Mouse (Mus musculus) thymus, adult 2 months (tissue): ENCODE measurements at regions not wholly inside any gene's neighbourhood (a gene's known extent, or its start where the extent isn't known, plus 50 kb on each side); places are given as distances from the start of the nearest gene placed in this dataset.

Experiments
- DNase-seq: peaks from one replicate; pipeline ENCODE4 v3.0.0; 2021
- H3K27ac ChIP-seq: fragments of 200-500 bp; 2 replicates; pipeline ENCODE4 v1.5.1; 2012; ENCODE audit warnings: low read length, control low read depth; ENCODE audit not compliant: control insufficient read depth, insufficient read depth
- H3K27me3 ChIP-seq: fragments of 200-500 bp; 2 replicates; pipeline ENCODE4 v1.6.1; 2012; ENCODE audit warnings: mild to moderate bottlenecking, low read length, moderate library complexity, mixed read lengths; ENCODE audit not compliant: control insufficient read depth, insufficient read depth
- H3K36me3 ChIP-seq: fragments of 200-500 bp; 2 replicates; pipeline ENCODE4 v1.6.1; 2012; ENCODE audit warnings: mild to moderate bottlenecking, low read length, moderate library complexity; ENCODE audit not compliant: control insufficient read depth, insufficient read depth
- H3K4me1 ChIP-seq: fragments of 200-500 bp; replicated peaks from 2 replicates; pipeline ENCODE4 v1.6.1; 2012; ENCODE audit warnings: low read length; ENCODE audit not compliant: control insufficient read depth, insufficient read depth
- H3K4me3 ChIP-seq: fragments of 200-500 bp; 2 replicates; pipeline ENCODE4 v1.5.1; 2012; ENCODE audit warnings: mild to moderate bottlenecking, low read length, control low read depth, moderate library complexity; ENCODE audit not compliant: control insufficient read depth, insufficient read depth
- CTCF ChIP-seq: fragments of 200-500 bp; IDR thresholded peaks from 2 replicates; pipeline ENCODE4 v1.5.1; 2012; ENCODE audit warnings: mild to moderate bottlenecking, control low read depth, low read length, moderate library complexity, borderline replicate concordance; ENCODE audit not compliant: control insufficient read depth, poor library complexity, insufficient read depth; ENCODE audit errors: extremely low read depth
- POLR2A ChIP-seq: fragments of 200-500 bp; IDR thresholded peaks from 2 replicates; pipeline ENCODE4 v1.6.1; 2012; ENCODE audit warnings: mild to moderate bottlenecking, low read length, control low read depth, moderate library complexity; ENCODE audit not compliant: control insufficient read depth, poor library complexity, insufficient read depth; ENCODE audit errors: extremely low read depth
- WGBS: fragments of 180-500 bp; shearing (Covaris S2); methylation state at CpG from one replicate; pipeline ENCODE4 v1.1.7; 2018; 5-methylcytosine and 5-hydroxymethylcytosine counted together

DNA sequence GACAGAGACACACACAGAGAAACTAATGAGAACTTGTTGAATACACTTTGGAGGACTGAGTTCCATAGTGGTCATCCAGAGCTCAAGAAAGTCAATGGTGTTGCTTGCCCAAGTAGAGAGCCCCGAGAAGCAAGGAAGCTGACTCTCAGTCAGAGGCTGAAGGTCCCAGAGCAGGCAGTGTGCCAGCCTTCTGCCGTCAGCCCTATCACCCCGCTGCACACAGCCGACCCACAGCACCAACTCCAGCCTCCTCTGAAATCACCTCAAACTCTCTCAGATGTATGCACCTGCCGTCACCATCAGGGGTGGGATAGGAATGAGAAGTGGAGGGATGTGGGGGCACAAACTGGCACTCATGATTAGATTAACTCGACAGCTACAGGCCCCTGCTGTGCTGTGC is 257.9 kb upstream of the Far2 start:
- no peak overlapping the region for H3K4me3 ChIP-seq
- WGBS, result 67% methylated on average over 6 of the region's 6 CpGs
- no peaks in the 10 kb centered on the region for H3K36me3 ChIP-seq
- no peak for DNase-seq
- no peak overlapping the region for H3K27ac ChIP-seq
- TF ChIP-seq POLR2A (no peak), CTCF (no peak)
- H3K27me3 ChIP-seq, result no peaks in the 10 kb centered on the region
- no peaks in the 10 kb centered on the region for H3K4me1 ChIP-seq

DNA sequence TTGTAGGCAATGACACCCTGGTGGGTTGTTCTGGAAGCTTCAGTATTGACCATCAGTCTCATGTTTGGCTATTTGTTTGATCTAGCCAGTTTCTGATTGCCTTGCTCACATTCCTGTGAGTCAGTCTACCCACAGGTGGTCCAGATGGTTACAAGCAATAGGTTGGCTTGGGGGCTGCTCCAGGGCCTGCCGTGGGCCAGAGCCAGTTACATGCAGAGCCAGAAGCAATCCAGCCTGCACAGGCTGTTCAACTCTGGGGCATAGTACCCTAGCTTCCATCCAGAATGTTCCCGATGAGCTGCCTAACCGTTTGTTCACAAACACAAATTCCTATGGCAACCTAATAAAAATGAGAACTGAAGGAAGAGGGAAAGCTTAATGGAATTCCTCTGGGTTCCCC is 253.2 kb upstream of the Far2 start:
- DNase-seq, result no peak
- Histone ChIP-seq H3K27me3 (no peaks in the 10 kb centered on the region), H3K36me3 (no peaks in the 10 kb centered on the region), H3K4me1 (no peaks in the 10 kb centered on the region), H3K27ac (no peak overlapping the region), H3K4me3 (no peak overlapping the region)
- no peak for TF ChIP-seq POLR2A
- WGBS, result 88% methylated on average over 3 of the region's 3 CpGs

DNA sequence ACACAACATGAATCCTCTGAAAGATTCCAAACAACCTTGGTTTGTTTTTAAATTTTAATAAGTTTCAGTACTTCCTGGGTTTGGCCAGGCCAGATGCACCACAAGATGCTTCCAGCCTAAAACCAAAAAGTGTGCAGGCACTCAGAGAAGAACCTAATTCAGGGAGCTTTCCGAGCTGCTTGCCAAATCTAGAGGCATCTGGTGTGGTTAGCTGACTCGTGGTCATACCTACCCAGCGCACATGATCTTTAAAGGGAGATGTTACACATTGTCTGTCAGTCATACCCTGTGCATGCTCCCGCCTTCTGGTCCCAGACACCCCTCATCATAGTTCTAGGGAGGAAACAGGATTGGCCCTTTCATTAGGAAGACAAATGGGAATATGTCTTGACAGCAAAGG is 252.7 kb upstream of the Far2 start:
- Histone ChIP-seq H3K4me3 (no peak overlapping the region), H3K36me3 (no peaks in the 10 kb centered on the region), H3K4me1 (no peaks in the 10 kb centered on the region), H3K27ac (no peak overlapping the region), H3K27me3 (no peaks in the 10 kb centered on the region)
- no peak for TF ChIP-seq CTCF
- no peak for TF ChIP-seq POLR2A
- WGBS, result 61% methylated on average over 4 of the region's 4 CpGs
- no peak for DNase-seq

DNA sequence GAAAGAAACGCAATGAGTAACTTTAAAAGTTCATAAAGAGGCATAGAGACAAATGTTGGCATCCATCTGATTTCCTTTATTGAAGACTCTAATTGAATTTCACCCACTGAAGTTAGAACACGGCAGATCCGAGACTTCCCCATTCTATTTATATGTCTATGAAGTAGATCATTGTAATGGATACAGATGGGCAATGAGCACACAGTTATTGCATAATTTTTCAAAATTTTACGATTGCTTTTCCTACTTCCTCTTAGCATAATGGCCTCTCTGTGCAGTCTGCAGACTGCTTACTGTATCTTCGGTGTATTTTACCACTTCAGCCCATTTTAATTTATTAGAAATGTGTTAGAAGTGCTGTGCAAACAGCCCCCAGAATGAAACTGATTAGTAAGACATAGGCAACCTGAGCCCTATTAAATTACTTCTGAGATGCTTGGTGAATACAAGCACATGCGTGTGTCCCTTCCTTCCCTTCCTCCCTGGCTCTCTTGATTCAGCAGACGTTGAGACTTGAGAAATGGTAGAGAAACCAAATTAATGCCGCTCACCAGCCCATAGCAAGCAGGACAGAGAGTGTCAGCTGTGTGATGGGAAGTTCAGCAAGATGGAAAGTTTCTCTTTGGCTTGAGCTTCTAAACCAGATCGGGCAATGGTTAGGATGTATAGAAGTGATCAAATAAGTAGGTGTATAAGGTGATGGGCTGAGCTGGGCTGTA is 247.9 kb upstream of the Far2 start:
- H3K4me1 ChIP-seq, result no peaks in the 10 kb centered on the region
- no peak for DNase-seq
- TF ChIP-seq CTCF (no peak), POLR2A (no peak)
- no peaks in the 10 kb centered on the region for H3K27me3 ChIP-seq
- no peaks in the 10 kb centered on the region for H3K36me3 ChIP-seq
- H3K4me3 ChIP-seq, result no peak overlapping the region
- WGBS, result 43% methylated on average over 9 of the region's 9 CpGs
- H3K27ac ChIP-seq, result no peak overlapping the region

GRCm38 (mm10) chr6:147799861-147800260 is 247.2 kb upstream of the Far2 start:
- TF ChIP-seq CTCF, result no peak
- TF ChIP-seq POLR2A, result no peak
- no peaks in the 10 kb centered on the region for H3K4me1 ChIP-seq
- no peaks in the 10 kb centered on the region for H3K36me3 ChIP-seq
- no peak overlapping the region for H3K4me3 ChIP-seq
- H3K27me3 ChIP-seq, result no peaks in the 10 kb centered on the region
- DNase-seq, result no peak
- 88% methylated on average over 6 of the region's 6 CpGs for WGBS
- H3K27ac ChIP-seq, result no peak overlapping the region

GRCm38 (mm10) chr6:147800846-147801245 is 246.2 kb upstream of the Far2 start:
- no peak for TF ChIP-seq POLR2A
- TF ChIP-seq CTCF, result no peak
- Histone ChIP-seq H3K4me3 (no peak overlapping the region), H3K36me3 (no peaks in the 10 kb centered on the region), H3K27ac (no peak overlapping the region), H3K27me3 (no peaks in the 10 kb centered on the region), H3K4me1 (no peaks in the 10 kb centered on the region)
- no peak for DNase-seq
- WGBS, result 95% methylated on average over 5 of the region's 5 CpGs

DNA sequence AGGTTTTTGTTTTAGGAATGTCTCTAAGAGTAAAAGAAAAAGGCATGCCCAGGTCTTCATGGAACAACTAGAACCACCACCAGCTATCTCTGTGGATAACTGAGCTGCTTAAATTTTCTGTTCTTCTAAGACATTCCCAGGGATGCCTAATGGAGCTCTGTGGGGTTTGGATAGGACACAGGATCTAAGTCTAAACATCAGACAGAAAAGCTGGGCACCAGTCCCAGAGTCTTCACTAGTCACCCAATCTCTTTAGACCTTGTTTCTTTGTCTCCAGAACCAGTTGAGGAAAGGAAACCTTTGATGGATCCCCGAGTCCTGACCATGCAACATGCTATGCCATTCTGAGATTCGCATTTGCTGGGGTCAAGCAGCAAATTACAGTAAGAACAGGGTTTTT is 243.2 kb upstream of the Far2 start:
- Histone ChIP-seq H3K4me1 (no peaks in the 10 kb centered on the region), H3K27me3 (no peaks in the 10 kb centered on the region), H3K27ac (no peak overlapping the region), H3K36me3 (no peaks in the 10 kb centered on the region), H3K4me3 (no peak overlapping the region)
- no peak for TF ChIP-seq POLR2A
- no peak for TF ChIP-seq CTCF
- no peak for DNase-seq
- 92% methylated on average over 2 of the region's 2 CpGs for WGBS
